Mouse (Mus musculus): ENCODE results near the gene Nfix.

DNA sequence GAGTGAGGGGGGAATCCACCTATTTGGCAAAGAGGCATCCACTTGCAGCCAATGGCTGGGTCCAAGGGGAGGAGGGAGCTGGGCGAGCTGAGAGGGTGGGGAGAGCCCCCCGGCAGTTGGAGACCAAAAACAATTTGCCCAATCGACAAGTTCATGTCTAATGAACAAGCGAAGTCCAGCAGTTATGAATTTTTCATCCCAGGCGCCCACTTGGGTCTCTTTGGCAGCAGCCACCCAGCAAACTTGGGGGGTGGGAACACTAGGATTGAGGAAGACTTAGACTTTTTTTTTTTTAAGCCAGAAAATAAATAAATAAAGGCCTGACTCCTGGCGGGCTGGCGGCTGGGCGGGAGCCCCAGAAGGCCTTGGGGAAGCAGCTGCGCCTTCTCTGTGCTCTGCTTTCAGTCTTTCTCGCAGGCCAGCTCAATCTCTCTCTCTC lies 25.7 kb downstream of the Nfix start:
- TF ChIP-seq CTCF (IDR thresholded peaks at IDR 0.05; ENCODE audit: low read depth) (no peak), EP300 (optimal IDR thresholded peaks at IDR 0.05) (no peak)

Measured in stomach, postnatal 0 days (tissue).